Mouse (Mus musculus) lung, embryonic 14.5 days (tissue): Measurements from ENCODE around the gene Gstm6. TPM values are rescaled to one million over a fixed set of nuclear protein-coding genes. Genes with fewer than 3 reads are reported as not detected.
"Not testable (repeated sequence)": the region's sequence is repeated elsewhere in the genome, so short reads cannot be mapped to it uniquely, and the experiment has no call there.

ENCODE experiments used
- ATAC-seq: fragments of 200-750 bp; cut with Nextera tagmentation; 2 replicates; pipeline ENCODE4 v1.8.0; 2017; ENCODE audit warnings: mild to moderate bottlenecking, moderate TSS enrichment, moderate library complexity; ENCODE audit not compliant: insufficient read depth
- DNase-seq: peaks from one replicate; pipeline ENCODE4 v3.0.0-alpha.2; 2015
- H3K27ac ChIP-seq: fragments of 300-500 bp; sonication (generic); 2 replicates; pipeline ENCODE4 v1.5.1; 2014; ENCODE audit warnings: low read depth, mild to moderate bottlenecking, moderate library complexity
- H3K27me3 ChIP-seq: fragments of 300-500 bp; sonication (generic); 2 replicates; pipeline ENCODE4 v1.6.1; 2014; ENCODE audit warnings: low read length, control low read depth; ENCODE audit not compliant: insufficient read depth
- H3K36me3 ChIP-seq: fragments of 300-500 bp; sonication (generic); 2 replicates; pipeline ENCODE4 v1.6.1; 2014; ENCODE audit warnings: control low read depth; ENCODE audit not compliant: insufficient read depth
- H3K4me1 ChIP-seq: fragments of 300-500 bp; sonication (generic); 2 replicates; pipeline ENCODE4 v1.6.1; 2014; ENCODE audit warnings: antibody characterized with exemption, control low read depth; ENCODE audit not compliant: insufficient read depth
- H3K4me2 ChIP-seq: fragments of 300-500 bp; sonication (generic); 2 replicates; pipeline ENCODE4 v1.6.1; 2014; ENCODE audit warnings: mild to moderate bottlenecking
- H3K4me3 ChIP-seq: fragments of 300-500 bp; sonication (generic); 2 replicates; pipeline ENCODE4 v1.5.1; 2014; ENCODE audit warnings: low read depth, low read length
- H3K9ac ChIP-seq: fragments of 300-500 bp; sonication (generic); 2 replicates; pipeline ENCODE4 v1.6.1; 2014
- H3K9me3 ChIP-seq: fragments of 300-500 bp; sonication (generic); 2 replicates; pipeline ENCODE4 v1.6.1; 2016; ENCODE audit warnings: low read depth, low read length, control low read depth
- CTCF ChIP-seq: IDR thresholded peaks from 2 replicates; pipeline ENCODE4 v1.5.1; 2016; ENCODE audit warnings: antibody characterized with exemption, low read depth
- WGBS: fragments of 180-500 bp; shearing (Covaris S2); extraction: QIAGEN DNeasy Blood & Tissue Kit; methylation state at CpG from one replicate; pipeline ENCODE4 v1.1.7; 2014; 5-methylcytosine and 5-hydroxymethylcytosine counted together
- polyA plus RNA-seq: library from polyadenylated mRNA; unstranded; fragments of >200 nt; fragmentation: Nextera tagmentation; extraction: Ambion mirVana; gene quantifications from 2 replicates; pipeline ENCODE4 v1.2.1, GENCODE M21; 2014

Gene Gstm6
- polyA plus RNA-seq, result 2.2 and 2.9 TPM in 2 replicates

DNA sequence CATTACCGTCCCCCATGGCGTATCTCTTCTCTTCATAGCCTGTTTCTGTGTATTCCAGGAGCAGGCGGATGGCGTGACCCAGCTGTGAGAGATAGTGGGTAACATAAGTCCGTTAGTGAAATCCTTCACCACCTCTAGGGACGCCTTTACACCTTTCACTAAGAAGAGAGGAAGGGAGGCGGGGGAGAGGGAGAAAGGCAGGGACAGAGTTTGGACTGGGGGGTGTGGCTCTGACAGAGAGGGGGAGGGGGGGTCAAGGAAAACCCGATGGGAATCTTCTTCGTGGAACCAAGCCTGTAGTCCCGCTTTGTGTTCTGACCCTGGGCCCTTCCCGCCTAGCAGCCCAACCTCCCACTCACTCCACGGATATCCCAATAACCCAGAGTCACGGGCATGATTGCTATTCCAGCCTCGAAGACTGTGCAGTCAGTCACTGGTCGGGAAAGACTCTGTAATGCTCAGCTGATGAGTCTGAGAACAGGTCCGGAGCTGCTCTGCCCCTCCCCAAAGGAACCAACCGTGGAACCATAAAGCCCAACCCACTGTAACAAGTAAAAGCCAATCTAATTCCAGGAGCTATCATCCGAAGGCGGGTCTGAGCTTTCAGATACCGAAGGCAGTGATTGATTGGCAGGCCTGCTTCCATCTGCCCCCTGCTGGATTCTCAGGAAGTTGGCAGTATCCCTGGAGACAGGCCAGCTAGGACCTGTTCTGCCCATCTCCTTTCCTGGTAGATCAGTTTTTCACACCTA, at the start of gene Gstm6:
Gene Gstm6, minus strand, starts transcription at position 511 of the 752 bp plus-strand sequence.
- Histone ChIP-seq H3K4me1 (no peaks in the 10 kb centered on the region), H3K27ac (no peak within 1 kb of the TSS), H3K4me2 (peak within 1 kb of the TSS; percentile 44), H3K27me3 (no peaks in the 10 kb centered on the region), H3K9me3 (no peaks in the 10 kb centered on the region), H3K9ac (no peak within 1 kb of the TSS), H3K4me3 (peak within 1 kb of the TSS; percentile 8; the same call in 1 of the 2 replicates), H3K36me3 (no peaks in the 10 kb centered on the region)
- TF ChIP-seq CTCF, result peak; percentile 68
- WGBS, result 11% methylated on average over 20 of the region's 20 CpGs
- ATAC-seq (peak; percentile 62), DNase-seq (peak; percentile 65)

DNA sequence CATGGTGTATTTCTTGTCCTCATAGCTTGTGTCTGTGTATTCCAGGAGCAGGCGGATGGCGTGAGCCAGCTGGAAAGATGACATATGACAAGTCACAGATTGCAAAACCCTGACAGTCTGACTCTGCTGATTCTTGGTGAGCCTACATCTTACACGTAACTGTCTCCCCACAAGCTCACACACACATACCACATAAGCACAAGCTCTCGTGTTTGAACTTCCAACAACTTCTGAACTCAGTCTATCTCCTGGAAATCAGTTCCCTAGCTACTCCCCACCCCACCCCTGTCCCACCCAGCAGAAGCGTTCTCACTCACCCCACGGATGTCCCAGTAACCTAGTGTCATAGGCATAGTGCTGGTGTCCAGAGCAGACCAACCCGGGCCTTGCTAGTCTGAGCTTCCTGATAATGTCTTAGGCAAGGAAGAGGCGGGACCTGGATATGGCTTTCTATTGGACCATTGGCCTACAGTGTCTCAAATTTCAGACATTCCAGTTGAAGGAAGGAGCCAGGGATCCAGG, 42.6 kb upstream of the Gstm6 start, which contains the start of gene Gstm2:
Gene Gstm2, minus strand, starts transcription at position 413 of the 522 bp plus-strand sequence.
- DNase-seq (peak; percentile 86), ATAC-seq (peak; percentile 99)
- 16% methylated on average over 8 of the region's 8 CpGs for WGBS
- Histone ChIP-seq H3K4me3 (peak within 1 kb of the TSS; percentile 23), H3K9ac (peak within 1 kb of the TSS; percentile 30; the same call in 1 of the 2 replicates), H3K4me2 (peak within 1 kb of the TSS; percentile 51), H3K27ac (peak within 1 kb of the TSS; percentile 10), H3K9me3 (no peaks in the 10 kb centered on the region), H3K4me1 (0 out of 2 replicates have a peak, but pooled peaks cover 3% of the 10 kb centered on the region), H3K27me3 (no peaks in the 10 kb centered on the region), H3K36me3 (no peaks in the 10 kb centered on the region)
- no peak for TF ChIP-seq CTCF

DNA sequence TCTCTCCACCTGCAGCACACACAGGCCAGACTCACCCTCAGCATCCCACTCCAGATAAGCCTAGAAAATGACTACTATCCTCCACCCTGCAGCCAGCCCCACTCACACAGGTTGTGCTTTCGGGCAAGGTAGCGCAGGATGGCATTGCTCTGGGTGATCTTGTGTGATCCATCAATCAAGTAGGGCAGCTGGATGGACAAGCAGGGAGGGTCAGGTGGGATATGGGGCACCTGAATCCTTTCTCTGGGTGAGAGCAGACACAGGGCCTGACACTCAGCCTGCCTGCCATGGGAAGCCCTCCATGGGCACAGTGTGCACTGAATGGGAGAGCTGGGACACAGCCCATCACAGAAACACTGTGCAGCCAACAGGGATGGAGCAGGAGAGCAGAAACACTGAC, 41.6 kb upstream of the Gstm6 start:
- H3K9me3 ChIP-seq, H3K4me1 ChIP-seq, ATAC-seq, H3K36me3 ChIP-seq, DNase-seq, H3K9ac ChIP-seq, H3K4me3 ChIP-seq, H3K27me3 ChIP-seq: not testable (repeated sequence)
- Histone ChIP-seq H3K4me2 (peak overlapping the region; percentile 51), H3K27ac (peak overlapping the region; percentile 10; the same call in 1 of the 2 replicates)
- WGBS, result 96% methylated on average over 2 of the region's 2 CpGs

DNA sequence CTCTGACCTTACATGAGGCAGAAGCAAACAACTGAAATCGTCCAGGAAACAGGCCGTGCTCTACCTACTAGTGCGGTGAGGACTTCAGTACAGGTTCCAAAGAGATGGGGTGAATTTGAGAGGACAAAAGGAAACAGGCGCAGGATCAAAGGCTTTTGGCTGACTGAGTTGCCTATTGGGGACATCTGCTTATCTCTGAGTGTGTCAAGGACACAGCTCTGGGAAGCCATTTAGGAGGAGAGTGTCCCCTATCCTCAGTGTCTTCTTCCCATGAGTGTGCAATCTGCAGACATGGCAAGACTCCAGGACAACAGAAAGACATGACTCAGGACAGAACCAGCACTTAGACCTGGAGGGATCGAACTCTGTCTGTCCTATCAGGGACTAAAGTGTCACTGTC, 40.9 kb upstream of the Gstm6 start:
- DNase-seq (no peak), ATAC-seq (no peak)
- H3K27me3 ChIP-seq, result no peaks in the 10 kb centered on the region
- no peak overlapping the region for H3K27ac ChIP-seq
- H3K9me3 ChIP-seq, result no peaks in the 10 kb centered on the region
- no peak overlapping the region for H3K4me2 ChIP-seq
- no peak for TF ChIP-seq CTCF
- WGBS, result 61% methylated on average over 5 of the region's 5 CpGs
- H3K9ac ChIP-seq, result no peak overlapping the region
- 0 out of 2 replicates have a peak, but pooled peaks cover 3% of the 10 kb centered on the region for H3K4me1 ChIP-seq
- no peak overlapping the region for H3K4me3 ChIP-seq
- H3K36me3 ChIP-seq, result no peaks in the 10 kb centered on the region

DNA sequence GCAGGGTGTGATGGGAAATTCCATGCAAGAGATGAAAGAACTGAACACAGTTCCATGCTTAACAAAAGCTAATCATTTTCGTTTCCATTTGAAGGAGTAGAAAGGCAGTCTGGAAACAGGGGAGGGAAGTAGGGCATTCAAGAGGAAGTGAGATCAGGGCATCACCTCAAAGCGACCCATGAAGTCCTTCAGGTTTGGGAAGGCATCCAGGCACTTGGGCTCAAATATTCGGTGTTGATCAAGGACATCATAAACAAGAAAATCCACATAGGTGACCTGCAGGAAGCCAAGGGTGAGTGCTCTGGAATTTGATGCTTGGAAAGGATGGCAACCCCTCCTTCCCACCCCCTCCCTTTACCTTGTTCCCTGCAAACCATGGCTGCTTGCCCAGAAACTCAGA, 40.2 kb upstream of the Gstm6 start:
- Histone ChIP-seq H3K9ac (no peak overlapping the region), H3K4me3 (no peak overlapping the region), H3K27ac (no peak overlapping the region), H3K4me1 (0 out of 2 replicates have a peak, but pooled peaks cover 3% of the 10 kb centered on the region), H3K4me2 (no peak overlapping the region), H3K9me3 (no peaks in the 10 kb centered on the region), H3K36me3 (no peaks in the 10 kb centered on the region), H3K27me3 (no peaks in the 10 kb centered on the region)
- ATAC-seq, result no peak
- WGBS, result 52% methylated on average over 3 of the region's 3 CpGs
- DNase-seq, result no peak
- TF ChIP-seq CTCF, result no peak

DNA sequence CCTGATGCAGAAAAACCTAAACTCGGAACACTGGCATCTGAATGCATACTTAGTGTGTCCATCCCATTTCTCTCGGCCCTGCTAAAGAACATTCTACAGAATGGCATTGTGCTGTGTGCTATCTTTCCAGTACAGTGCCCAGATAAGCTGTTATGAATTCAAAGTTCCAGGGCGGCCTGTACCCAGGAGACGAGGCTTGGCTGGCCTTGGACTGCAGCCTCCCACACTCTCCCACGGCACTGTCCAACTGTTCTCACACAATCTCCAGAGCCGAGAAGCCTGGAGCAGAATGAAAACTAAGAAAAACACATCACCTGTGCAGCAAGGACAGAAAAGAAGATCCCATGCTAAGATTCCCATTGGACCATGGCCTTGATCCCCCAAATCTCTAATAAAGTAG, 39.2 kb upstream of the Gstm6 start:
- no peaks in the 10 kb centered on the region for H3K36me3 ChIP-seq
- ATAC-seq, result no peak
- TF ChIP-seq CTCF, result no peak
- H3K4me1 ChIP-seq, result 0 out of 2 replicates have a peak, but pooled peaks cover 3% of the 10 kb centered on the region
- no peak overlapping the region for H3K27ac ChIP-seq
- 80% methylated on average over 6 of the region's 6 CpGs for WGBS
- DNase-seq, result no peak
- H3K9me3 ChIP-seq, result no peaks in the 10 kb centered on the region
- H3K9ac ChIP-seq, result no peak overlapping the region
- no peaks in the 10 kb centered on the region for H3K27me3 ChIP-seq
- H3K4me2 ChIP-seq, result no peak overlapping the region
- no peak overlapping the region for H3K4me3 ChIP-seq

DNA sequence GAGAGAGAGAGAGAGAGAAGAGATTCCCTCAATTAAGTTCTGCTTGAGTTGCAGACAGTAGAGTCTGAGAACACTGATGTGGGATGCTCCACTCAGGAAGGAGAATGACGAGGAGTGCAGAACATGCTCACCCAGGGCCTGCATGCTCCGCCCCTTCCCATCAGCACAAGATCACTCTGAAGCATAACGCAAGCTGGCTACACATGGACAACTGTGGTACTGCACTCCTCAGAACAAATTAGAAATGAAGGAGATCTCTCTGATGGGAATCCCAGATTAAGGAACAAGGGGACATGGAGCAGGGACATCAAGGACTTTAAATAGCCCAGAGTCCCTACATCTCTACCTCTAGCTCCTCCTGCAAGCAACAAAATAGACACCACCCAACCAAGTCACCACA, 37.7 kb upstream of the Gstm6 start:
- no peaks in the 10 kb centered on the region for H3K9me3 ChIP-seq
- no peak overlapping the region for H3K4me3 ChIP-seq
- H3K27ac ChIP-seq, result no peak overlapping the region
- ATAC-seq (no peak), DNase-seq (no peak)
- TF ChIP-seq CTCF, result peak; percentile 17; the same call in 1 of the 2 replicates
- no peaks in the 10 kb centered on the region for H3K36me3 ChIP-seq
- H3K4me1 ChIP-seq, result no peaks in the 10 kb centered on the region
- no peak overlapping the region for H3K4me2 ChIP-seq
- no peaks in the 10 kb centered on the region for H3K27me3 ChIP-seq
- H3K9ac ChIP-seq, result no peak overlapping the region
- 66% methylated on average over 3 of the region's 3 CpGs for WGBS
